Mouse (Mus musculus) midbrain, embryonic 16.5 days (tissue): ENCODE results near the gene Serpina9. TPM values are rescaled to one million over a fixed set of nuclear protein-coding genes. Genes with fewer than 3 reads are reported as not detected.

Experiments used
- ATAC-seq: fragments of 200-750 bp; cut with Nextera tagmentation; 2 replicates; pipeline ENCODE4 v1.8.0; 2017; ENCODE audit warnings: moderate TSS enrichment
- H3K27ac ChIP-seq: fragments of 300-500 bp; sonication (generic); 2 replicates; pipeline ENCODE4 v1.5.1; 2014; ENCODE audit warnings: mild to moderate bottlenecking, low read length, mixed read lengths
- H3K27me3 ChIP-seq: fragments of 300-500 bp; sonication (generic); 2 replicates; pipeline ENCODE4 v1.6.1; 2014; ENCODE audit warnings: low read depth, low read length, mixed read lengths; ENCODE audit not compliant: control insufficient read depth, insufficient read depth
- H3K36me3 ChIP-seq: fragments of 300-500 bp; sonication (generic); 2 replicates; pipeline ENCODE4 v1.6.1; 2014; ENCODE audit warnings: mild to moderate bottlenecking, low read length, moderate library complexity, mixed read lengths; ENCODE audit not compliant: control insufficient read depth, insufficient read depth
- H3K4me1 ChIP-seq: fragments of 300-500 bp; sonication (generic); 2 replicates; pipeline ENCODE4 v1.6.1; 2014; ENCODE audit warnings: mild to moderate bottlenecking, low read length, mixed read lengths; ENCODE audit not compliant: control insufficient read depth, insufficient read depth
- H3K4me2 ChIP-seq: fragments of 300-500 bp; sonication (generic); 2 replicates; pipeline ENCODE4 v1.6.1; 2014; ENCODE audit warnings: mild to moderate bottlenecking, low read length, mixed read lengths
- H3K4me3 ChIP-seq: fragments of 300-500 bp; sonication (generic); 2 replicates; pipeline ENCODE4 v1.5.1; 2014; ENCODE audit warnings: low read depth, mild to moderate bottlenecking, low read length, moderate library complexity, mixed read lengths
- H3K9ac ChIP-seq: fragments of 300-500 bp; sonication (generic); 2 replicates; pipeline ENCODE4 v1.6.1; 2014; ENCODE audit warnings: low read depth, low read length, mixed read lengths
- H3K9me3 ChIP-seq: fragments of 300-500 bp; sonication (generic); replicated peaks from 2 replicates; pipeline ENCODE4 v1.6.1; 2014; ENCODE audit warnings: mild to moderate bottlenecking, low read length, mixed read lengths; ENCODE audit not compliant: control insufficient read depth, poor library complexity, severe bottlenecking
- WGBS: fragments of 180-500 bp; shearing (Covaris S2); extraction: QIAGEN DNeasy Blood & Tissue Kit; methylation state at CpG from one replicate; pipeline ENCODE4 v1.1.7; 2014; 5-methylcytosine and 5-hydroxymethylcytosine counted together
- polyA plus RNA-seq: library from polyadenylated mRNA; unstranded; fragments of >200 nt; fragmentation: Nextera tagmentation; extraction: Ambion mirVana; gene quantifications from 2 replicates; pipeline ENCODE4 v1.2.1, GENCODE M21; 2015

Serpina9 gene
- polyA plus RNA-seq, 1 experiment from 2014 or later, result not detected

- H3K4me3 ChIP-seq, result no peak overlapping the region
- H3K9ac ChIP-seq, result no peak overlapping the region
- no peaks in the 10 kb centered on the region for H3K36me3 ChIP-seq
- no peak overlapping the region for H3K27ac ChIP-seq
- no peaks in the 10 kb centered on the region for H3K9me3 ChIP-seq
- no peak for ATAC-seq
- WGBS, result 88% methylated on average over 2 of the region's 2 CpGs
- H3K4me1 ChIP-seq, result no peaks in the 10 kb centered on the region
- H3K4me2 ChIP-seq, result no peak overlapping the region
- no peaks in the 10 kb centered on the region for H3K27me3 ChIP-seq
Observed at GRCm38 (mm10) chr12:104042753-104043152, 29.2 kb upstream of the Serpina9 start.

- Histone ChIP-seq H3K4me2 (no peak overlapping the region), H3K9me3 (no peaks in the 10 kb centered on the region), H3K36me3 (no peaks in the 10 kb centered on the region), H3K4me1 (no peaks in the 10 kb centered on the region), H3K4me3 (no peak overlapping the region), H3K9ac (no peak overlapping the region), H3K27ac (no peak overlapping the region), H3K27me3 (no peaks in the 10 kb centered on the region)
- no peak for ATAC-seq
- WGBS, result 60% methylated on average over 6 of the region's 6 CpGs
Observed at GRCm38 (mm10) chr12:104041401-104041800, 27.8 kb upstream of the Serpina9 start.

- Histone ChIP-seq H3K27me3 (no peaks in the 10 kb centered on the region), H3K9me3 (no peaks in the 10 kb centered on the region), H3K4me2 (no peak overlapping the region), H3K4me3 (no peak overlapping the region), H3K27ac (no peak overlapping the region), H3K9ac (no peak overlapping the region), H3K4me1 (no peaks in the 10 kb centered on the region), H3K36me3 (no peaks in the 10 kb centered on the region)
- WGBS, result 88% methylated on average over 7 of the region's 7 CpGs
- no peak for ATAC-seq
Observed at GRCm38 (mm10) chr12:104038181-104038580, 24.6 kb upstream of the Serpina9 start.

- Histone ChIP-seq H3K4me1 (no peaks in the 10 kb centered on the region), H3K9ac (no peak overlapping the region), H3K4me3 (no peak overlapping the region), H3K27ac (no peak overlapping the region), H3K27me3 (no peaks in the 10 kb centered on the region), H3K9me3 (no peaks in the 10 kb centered on the region), H3K36me3 (no peaks in the 10 kb centered on the region), H3K4me2 (no peak overlapping the region)
- WGBS, result 91% methylated on average over 1 of the region's 1 CpGs
- ATAC-seq, result no peak
Observed at GRCm38 (mm10) chr12:104033752-104034151, 20.2 kb upstream of the Serpina9 start.

- H3K27ac ChIP-seq, result no peak overlapping the region
Observed at GRCm38 (mm10) chr12:104029986-104030385, 16.4 kb upstream of the Serpina9 start.

GRCm38 (mm10) chr12:104015280-104015679 lies 1.7 kb upstream of the Serpina9 start:
- WGBS, result 87% methylated on average over 3 of the region's 3 CpGs
- Histone ChIP-seq H3K4me3 (no peak overlapping the region), H3K4me1 (no peaks in the 10 kb centered on the region), H3K36me3 (no peaks in the 10 kb centered on the region), H3K27ac (no peak overlapping the region), H3K27me3 (no peaks in the 10 kb centered on the region), H3K4me2 (no peak overlapping the region), H3K9ac (no peak overlapping the region), H3K9me3 (no peaks in the 10 kb centered on the region; the same call in 1 of the 2 replicates)
- no peak for ATAC-seq

More at GRCm38 (mm10) chr12:104029986-104030385, 16.4 kb upstream of the Serpina9 start:
- Histone ChIP-seq H3K27me3 (no peaks in the 10 kb centered on the region), H3K9ac (no peak overlapping the region), H3K9me3 (no peaks in the 10 kb centered on the region), H3K4me3 (no peak overlapping the region), H3K4me1 (no peaks in the 10 kb centered on the region), H3K4me2 (no peak overlapping the region), H3K36me3 (no peaks in the 10 kb centered on the region)
- ATAC-seq, result no peak; the same call in 1 of the 2 replicates
- WGBS, result 42% methylated on average over 8 of the region's 8 CpGs

GRCm38 (mm10) chr12:104004689-104005088 lies 8.9 kb downstream of the Serpina9 start:
- H3K36me3 ChIP-seq, result no peaks in the 10 kb centered on the region
- H3K27me3 ChIP-seq, result no peaks in the 10 kb centered on the region
- no peak overlapping the region for H3K9ac ChIP-seq
- no peak overlapping the region for H3K4me2 ChIP-seq
- no peaks in the 10 kb centered on the region for H3K4me1 ChIP-seq
- no peaks in the 10 kb centered on the region for H3K9me3 ChIP-seq
- H3K4me3 ChIP-seq, result no peak overlapping the region
- WGBS, result 87% methylated on average over 5 of the region's 5 CpGs
- H3K27ac ChIP-seq, result no peak overlapping the region
- ATAC-seq, result no peak

- 61% methylated on average over 4 of the region's 4 CpGs for WGBS
- H3K4me3 ChIP-seq, result no peak overlapping the region
- H3K4me2 ChIP-seq, result no peak overlapping the region
- no peaks in the 10 kb centered on the region for H3K4me1 ChIP-seq
- no peak overlapping the region for H3K27ac ChIP-seq
- H3K27me3 ChIP-seq, result no peaks in the 10 kb centered on the region
- no peaks in the 10 kb centered on the region for H3K36me3 ChIP-seq
- no peak for ATAC-seq
- no peaks in the 10 kb centered on the region for H3K9me3 ChIP-seq
- H3K9ac ChIP-seq, result no peak overlapping the region
Observed at GRCm38 (mm10) chr12:104003238-104003612, 10.3 kb downstream of the Serpina9 start.

GRCm38 (mm10) chr12:104002569-104003237 lies 10.9 kb downstream of the Serpina9 start:
- no peaks in the 10 kb centered on the region for H3K9me3 ChIP-seq
- no peak for ATAC-seq
- no peak overlapping the region for H3K9ac ChIP-seq
- H3K4me3 ChIP-seq, result no peak overlapping the region
- no peaks in the 10 kb centered on the region for H3K4me1 ChIP-seq
- H3K27me3 ChIP-seq, result no peaks in the 10 kb centered on the region
- H3K36me3 ChIP-seq, result no peaks in the 10 kb centered on the region
- H3K4me2 ChIP-seq, result no peak overlapping the region
- WGBS, result 82% methylated on average over 10 of the region's 10 CpGs
- no peak overlapping the region for H3K27ac ChIP-seq
